Mouse (Mus musculus) CH12.LX (cell line): ENCODE results near the gene Tapt1. TPM values are rescaled to one million over a fixed set of nuclear protein-coding genes. Genes with fewer than 3 reads are reported as not detected.

Experiments
- DNase-seq: peaks from one replicate; pipeline ENCODE4 v3.0.0-alpha.2; 2013; ENCODE audit errors: extremely low read depth
- H3K27ac ChIP-seq: 2 replicates; pipeline ENCODE4 v1.5.1; 2012; ENCODE audit warnings: low read depth, mild to moderate bottlenecking, control low read depth, moderate library complexity; ENCODE audit not compliant: insufficient read depth
- H3K27me3 ChIP-seq: replicated peaks from 2 replicates; pipeline ENCODE3; 2012; ENCODE audit warnings: inconsistent platforms
- H3K36me3 ChIP-seq, 2 experiments: replicated peaks in 1 of 2; 2 replicates each; pipeline versions ENCODE3 to v1.6.1; 2012; ENCODE audit warnings: inconsistent platforms in 1 of 2, low read length in 1 of 2, mild to moderate bottlenecking in 1 of 2, mixed read lengths in 1 of 2, moderate library complexity in 1 of 2; ENCODE audit not compliant: control insufficient read depth in 1 of 2, insufficient read depth in 1 of 2
- H3K4me1 ChIP-seq, 2 experiments: 2 replicates each; pipeline ENCODE4 v1.6.1; 2012; ENCODE audit warnings: inconsistent platforms in 1 of 2, moderate library complexity in 1 of 2; ENCODE audit not compliant: insufficient read depth in 2 of 2, control insufficient read depth in 1 of 2
- H3K4me2 ChIP-seq: 2 replicates; pipeline ENCODE4 v1.6.1; 2012; ENCODE audit warnings: low read depth, mild to moderate bottlenecking, control low read depth; ENCODE audit not compliant: poor library complexity, insufficient read depth, severe bottlenecking
- H3K4me3 ChIP-seq, 3 experiments: fragments of 150-350 bp in 1 of 3; sonication (generic) in 1 of 3; replicated peaks in 1 of 3; 2 replicates each; pipeline versions ENCODE3 to v1.5.1; 2011 to 2012; ENCODE audit warnings: low read depth in 2 of 3, low read length in 2 of 3, mild to moderate bottlenecking in 2 of 3, moderate library complexity in 2 of 3, control low read depth in 1 of 3, improper control_type of control experiment in 1 of 3, inconsistent platforms in 1 of 3, mixed read lengths in 1 of 3; ENCODE audit not compliant: poor library complexity in 1 of 3
- H3K79me2 ChIP-seq: replicated peaks from 2 replicates; pipeline ENCODE4 v1.6.1; 2012; ENCODE audit warnings: mild to moderate bottlenecking, moderate library complexity; ENCODE audit not compliant: control insufficient read depth, poor library complexity, insufficient read depth, severe bottlenecking; ENCODE audit errors: extremely low read depth
- H3K9ac ChIP-seq: 2 replicates; pipeline ENCODE4 v1.6.1; 2012; ENCODE audit warnings: low read depth, mild to moderate bottlenecking, control low read depth, moderate library complexity; ENCODE audit not compliant: insufficient read depth
- H3K9me3 ChIP-seq: replicated peaks from 2 replicates; pipeline ENCODE3; 2012; ENCODE audit warnings: low read length, inconsistent platforms, mixed read lengths
- CTCF ChIP-seq, 2 experiments: IDR thresholded peaks in 1 of 2; conservative IDR thresholded peaks in 1 of 2; 2 replicates each; pipeline ENCODE4 v1.5.1; 2011 to 2012; ENCODE audit warnings: low read depth in 2 of 2, low read length in 2 of 2, improper control_type of control experiment in 1 of 2, inconsistent platforms in 1 of 2, mild to moderate bottlenecking in 1 of 2, moderate library complexity in 1 of 2
- ETS1 ChIP-seq: conservative IDR thresholded peaks from 2 replicates; pipeline ENCODE4 v1.6.1; 2012; ENCODE audit warnings: low read depth, mild to moderate bottlenecking, inconsistent platforms, low read length, improper control_type of control experiment, moderate library complexity
- GABPA ChIP-seq: IDR thresholded peaks from 2 replicates; pipeline ENCODE4 v1.6.1; 2012; ENCODE audit warnings: low read depth, low read length, improper control_type of control experiment, inconsistent platforms; ENCODE audit not compliant: insufficient replicate concordance
- HCFC1 ChIP-seq: IDR thresholded peaks from 2 replicates; pipeline ENCODE4 v1.6.1; 2012; ENCODE audit warnings: low read depth, mild to moderate bottlenecking, inconsistent platforms, low read length, improper control_type of control experiment
- JUN ChIP-seq: IDR thresholded peaks from 2 replicates; pipeline ENCODE4 v1.6.1; 2011; ENCODE audit warnings: low read depth, mild to moderate bottlenecking, low read length, improper control_type of control experiment, moderate library complexity; ENCODE audit not compliant: insufficient read depth
- JUND ChIP-seq: conservative IDR thresholded peaks from 2 replicates; pipeline ENCODE4 v1.6.1; 2011; ENCODE audit warnings: low read depth, low read length, improper control_type of control experiment
- MAX ChIP-seq: IDR thresholded peaks from 2 replicates; pipeline ENCODE4 v1.6.1; 2011; ENCODE audit warnings: low read length, improper control_type of control experiment
- MEF2A ChIP-seq: IDR thresholded peaks from 2 replicates; pipeline ENCODE4 v1.6.1; 2014; ENCODE audit warnings: low read depth, mild to moderate bottlenecking, inconsistent platforms, low read length, improper control_type of control experiment, borderline replicate concordance
- MXI1 ChIP-seq: IDR thresholded peaks from 2 replicates; pipeline ENCODE4 v1.6.1; 2011; ENCODE audit warnings: mild to moderate bottlenecking, low read depth, low read length, improper control_type of control experiment
- PAX5 ChIP-seq: IDR thresholded peaks from 2 replicates; pipeline ENCODE4 v1.6.1; 2012; ENCODE audit warnings: low read length, inconsistent platforms, mixed read lengths
- POLR2A ChIP-seq: IDR thresholded peaks from 2 replicates; pipeline ENCODE4 v1.6.1; 2011; ENCODE audit warnings: low read depth, mild to moderate bottlenecking, improper control_type of control experiment, low read length
- RAD21 ChIP-seq: IDR thresholded peaks from 2 replicates; pipeline ENCODE4 v1.6.1; 2011; ENCODE audit warnings: low read depth, mild to moderate bottlenecking, low read length, improper control_type of control experiment, moderate library complexity
- RCOR1 ChIP-seq: conservative IDR thresholded peaks from 2 replicates; pipeline ENCODE4 v1.6.1; 2012; ENCODE audit warnings: low read depth, mild to moderate bottlenecking, inconsistent platforms, low read length, improper control_type of control experiment
- SMC3 ChIP-seq: IDR thresholded peaks from 2 replicates; pipeline ENCODE4 v1.6.1; 2011; ENCODE audit warnings: low read depth, low read length, improper control_type of control experiment
- TBP ChIP-seq: conservative IDR thresholded peaks from 2 replicates; pipeline ENCODE4 v1.6.1; 2011; ENCODE audit warnings: low read depth, low read length, improper control_type of control experiment
- ZC3H11A ChIP-seq: IDR thresholded peaks from 2 replicates; pipeline ENCODE4 v1.6.1; 2012; ENCODE audit warnings: low read depth, mild to moderate bottlenecking, inconsistent platforms, low read length, improper control_type of control experiment
- ZKSCAN1 ChIP-seq: IDR thresholded peaks from 2 replicates; pipeline ENCODE4 v1.6.1; 2012; ENCODE audit warnings: low read depth, inconsistent platforms, low read length, improper control_type of control experiment, borderline replicate concordance
- ZMIZ1 ChIP-seq: IDR thresholded peaks from 2 replicates; pipeline ENCODE4 v1.6.1; 2012; ENCODE audit warnings: low read depth, mild to moderate bottlenecking, inconsistent platforms, low read length, improper control_type of control experiment
- ZNF384 ChIP-seq: IDR thresholded peaks from 2 replicates; pipeline ENCODE4 v1.6.1; 2012; ENCODE audit warnings: low read depth, low read length, improper control_type of control experiment, inconsistent platforms
- dilution Hi-C: fragments of 300-500 bp; cut with MboI; formaldehyde crosslinking; loops from 2 replicates; pipeline ENCODE4 v1.14.3; 2020; ENCODE audit warnings: low sequenced_read_pairs; ENCODE audit not compliant: extremely low pct_unique_long_range_greater_than_20kb, extremely low pct_ligation_motif_present
- in situ Hi-C: fragments of 300-500 bp; cut with MboI; formaldehyde crosslinking; loops from 3 replicates; pipeline ENCODE4 v1.14.3; 2019; ENCODE audit warnings: low sequenced_read_pairs, low pct_ligation_motif_present, low pct_unique_long_range_greater_than_20kb, mixed read lengths
- polyA plus RNA-seq: library from polyadenylated mRNA; unstranded; fragments of >175 nt; gene quantifications from 2 replicates; pipeline ENCODE4 v1.2.1, GENCODE M21; 2012; ENCODE audit warnings: low read depth; ENCODE audit not compliant: insufficient read length
- total RNA-seq, 2 experiments: library from RNA; depleted of rRNA; stranded (reverse); fragments of 300-350 nt in 1 of 2; fragments of >200 nt in 1 of 2; gene quantifications; 2 replicates each; pipeline ENCODE4 v1.2.3; 2012 to 2014

The Tapt1 gene
- total and polyA plus RNA-seq, 3 experiments: 15.7 to 40.8 (median 33.5) TPM

- H3K4me1 ChIP-seq: peaks cover 2 to 4% of the 10 kb centered on the region in 2 experiments; a peak in 1 of 4 replicates
- in situ Hi-C loops (loop anchor here (10.0 kb wide), 2 partner anchors 89 to 199 kb away; no protein-coding TSS in a partner anchor), dilution Hi-C loops (no loop called here)
- TF ChIP-seq ZC3H11A (no peak), ZNF384 (no peak), HCFC1 (no peak), SMC3 (no peak), POLR2A (no peak), ZMIZ1 (no peak), RAD21 (no peak), JUND (no peak), MAX (no peak), GABPA (no peak), CTCF (conservative IDR thresholded peaks at IDR 0.05 in 1 of 2, IDR thresholded peaks at IDR 0.05 in 1 of 2; ENCODE audit: low read depth in 2 of 2, low read length in 2 of 2) (no peak), RCOR1 (no peak), MXI1 (no peak), ZKSCAN1 (no peak), TBP (no peak), MEF2A (no peak), PAX5 (no peak)
- H3K9me3 ChIP-seq: no peaks in the 10 kb centered on the region
- no peaks in the 10 kb centered on the region for H3K36me3 ChIP-seq
- no peak for DNase-seq
- no peak overlapping the region for H3K4me2 ChIP-seq
- H3K4me3 ChIP-seq: no peak overlapping the region
- no peak overlapping the region for H3K9ac ChIP-seq
- H3K79me2 ChIP-seq: no peaks in the 10 kb centered on the region
- no peak overlapping the region for H3K27ac ChIP-seq
- no peaks in the 10 kb centered on the region for H3K27me3 ChIP-seq
These were observed 27.0 kb upstream of the Tapt1 start for GRCm38 (mm10) chr5:44253449-44253848.

GRCm38 (mm10) chr5:44252395-44252794 lies 26.0 kb upstream of the Tapt1 start:
- in situ Hi-C loops (loop anchor here (10.0 kb wide), 2 partner anchors 88 to 198 kb away; no protein-coding TSS in a partner anchor), dilution Hi-C loops (no loop called here)
- TF ChIP-seq JUN: no peak
- no peak for TF ChIP-seq ZNF384
- no peak for TF ChIP-seq ETS1
- Histone ChIP-seq H3K9me3 (no peaks in the 10 kb centered on the region), H3K27ac (no peak overlapping the region), H3K4me1 (peaks cover 0 to 4% of the 10 kb centered on the region in 2 experiments; a peak in 1 of 4 replicates), H3K36me3 (no peaks in the 10 kb centered on the region), H3K4me2 (no peak overlapping the region), H3K9ac (no peak overlapping the region), H3K4me3 (no peak overlapping the region), H3K27me3 (no peaks in the 10 kb centered on the region), H3K79me2 (no peaks in the 10 kb centered on the region)
- DNase-seq: no peak
